21 mouse cellular contexts compared by ENCODE assay signal in genomic region chr9:109114871-109115270, GRCm38 (mm10). TPM values are rescaled to one million over a fixed set of nuclear protein-coding genes. Genes with fewer than 3 reads are reported as not detected.
DNase-seq lines count a peak whose midpoint lies in the region; ATAC-seq and TF ChIP-seq lines count a peak whose summit lies in the region.
"Had no signal": no experiment of that assay in that cellular context is flagged by ENCODE, and none has a peak within 500 bp of the region (broad histone marks: within the 10 kb centered on the region; RNA-seq: fewer than 3 reads in every experiment).

No protein-coding gene starts in this region.

- no peak for TF ChIP-seq EP300 in stomach, postnatal 0 days (optimal IDR thresholded peaks at IDR 0.05)

- H3K36me3 ChIP-seq in heart, embryonic 12.5 days = peaks cover 100% of the 10 kb centered on the region
- H3K36me3 ChIP-seq in stomach, postnatal 0 days (ENCODE audit: control insufficient read depth, insufficient read depth, low read length) = peaks cover 23% of the 10 kb centered on the region

- H3K27me3 ChIP-seq in heart, embryonic 12.5 days (replicated peaks) = no peaks in the 10 kb centered on the region
- no peaks in the 10 kb centered on the region for H3K27me3 ChIP-seq in stomach, postnatal 0 days (ENCODE audit: control insufficient read depth, insufficient read depth, low read length)
- H3K27me3 ChIP-seq: forebrain, embryonic 13.5 days; heart, embryonic 13.5 days; hindbrain, embryonic 13.5 days had no signal

- no peak overlapping the region for H3K4me2 ChIP-seq in heart, embryonic 12.5 days
- H3K4me2 ChIP-seq in stomach, postnatal 0 days (replicated peaks; ENCODE audit: low read depth) = no peak overlapping the region
- H3K4me2 ChIP-seq: forebrain, embryonic 13.5 days; heart, embryonic 13.5 days; hindbrain, embryonic 13.5 days had no signal

- DNase-seq in heart, adult 11 months = peak; percentile 70
- DNase-seq in kidney, postnatal 4 days = peak; percentile 1
- no peak for DNase-seq in kidney, adult 9 months
- DNase-seq in urinary bladder, postnatal 14 days (ENCODE audit: low spot score) = peak; percentile 2
- DNase-seq in urinary bladder, postnatal 36 days (ENCODE audit: low spot score in 2 of 2) = no peak
- DNase-seq in stomach, postnatal 0 days (ENCODE audit: low spot score) = peak; percentile 10
- DNase-seq in embryo, embryonic 9.5 days (ENCODE audit: extremely low spot score) = no peak
- DNase-seq: cerebellum, adult 18-20 months; cerebellum, adult 9-11 months; cerebellum, postnatal 36 days; forebrain, postnatal 0 days; gastrocnemius, postnatal 14 days; heart, postnatal 36 days had no signal

- no peak for ATAC-seq in heart, embryonic 12.5 days (ENCODE audit: insufficient number of reproducible peaks, low FRiP score)
- ATAC-seq in stomach, postnatal 0 days (ENCODE audit: low FRiP score, low TSS enrichment) = no peak
- ATAC-seq: forebrain, embryonic 13.5 days; forebrain, postnatal 0 days had no signal

- no peak overlapping the region for H3K4me3 ChIP-seq in heart, embryonic 12.5 days
- H3K4me3 ChIP-seq in stomach, postnatal 0 days (ENCODE audit: low read depth, low read length) = no peak overlapping the region
- H3K4me3 ChIP-seq: embryonic facial prominence, embryonic 10.5 days; forebrain, embryonic 13.5 days; heart, embryonic 13.5 days; hindbrain, embryonic 13.5 days had no signal

- no peak overlapping the region for H3K9ac ChIP-seq in heart, embryonic 12.5 days
- no peak overlapping the region for H3K9ac ChIP-seq in stomach, postnatal 0 days (ENCODE audit: low read length)
- H3K9ac ChIP-seq: forebrain, embryonic 13.5 days; forebrain, postnatal 0 days; heart, embryonic 13.5 days; hindbrain, embryonic 13.5 days had no signal

- no peaks in the 10 kb centered on the region for H3K9me3 ChIP-seq in heart, embryonic 12.5 days (replicated peaks)
- no peaks in the 10 kb centered on the region for H3K9me3 ChIP-seq in stomach, postnatal 0 days (ENCODE audit: control insufficient read depth, low read length)
- H3K9me3 ChIP-seq: embryonic facial prominence, embryonic 10.5 days; forebrain, embryonic 13.5 days; heart, embryonic 13.5 days; hindbrain, embryonic 13.5 days had no signal

- no peak overlapping the region for H3K27ac ChIP-seq in heart, embryonic 12.5 days (ENCODE audit: poor library complexity, severe bottlenecking)
- H3K27ac ChIP-seq in stomach, postnatal 0 days (replicated peaks) = no peak overlapping the region
- H3K27ac ChIP-seq: embryonic facial prominence, embryonic 10.5 days; forebrain, embryonic 13.5 days; heart, embryonic 13.5 days; hindbrain, embryonic 13.5 days had no signal

- no peaks in the 10 kb centered on the region; the same call in 1 of the 2 replicates for H3K4me1 ChIP-seq in heart, embryonic 12.5 days (replicated peaks)
- H3K4me1 ChIP-seq in stomach, postnatal 0 days (replicated peaks; ENCODE audit: control insufficient read depth, insufficient read depth) = no peaks in the 10 kb centered on the region
- H3K4me1 ChIP-seq: embryonic facial prominence, embryonic 10.5 days; forebrain, embryonic 13.5 days; hindbrain, embryonic 13.5 days had no signal

- TF ChIP-seq CTCF in stomach, postnatal 0 days (IDR thresholded peaks at IDR 0.05; ENCODE audit: low read depth) = no peak

- WGBS in heart, embryonic 12.5 days = 85% methylated on average over 7 of the region's 7 CpGs
- 88% methylated on average over 7 of the region's 7 CpGs for WGBS in stomach, postnatal 0 days

RNA-seq across cellular contexts. Expression of gene Plxnb1, which starts 19.7 kb away (rescaled TPM):
- polyA plus RNA-seq in heart, embryonic 12.5 days (2016; fragmentation: Nextera tagmentation; extraction: Ambion mirVana) = 11.1 and 11.7 TPM in 2 replicates
- 3.0 and 3.7 TPM in 2 replicates for polyA plus RNA-seq in stomach, postnatal 0 days (2015; fragmentation: Nextera tagmentation; extraction: Ambion mirVana)

RNA-seq across cellular contexts. Expression of gene Tma7, which starts 32.5 kb away (rescaled TPM):
- polyA plus RNA-seq in heart, embryonic 12.5 days (2016; fragmentation: Nextera tagmentation; extraction: Ambion mirVana) = 715 and 742 TPM in 2 replicates
- polyA plus RNA-seq in stomach, postnatal 0 days (2015; fragmentation: Nextera tagmentation; extraction: Ambion mirVana) = 416 and 424 TPM in 2 replicates

RNA-seq across cellular contexts. Expression of gene Ccdc51, which starts 32.6 kb away (rescaled TPM):
- polyA plus RNA-seq in heart, embryonic 12.5 days (2016; fragmentation: Nextera tagmentation; extraction: Ambion mirVana) = 14.6 and 16.3 TPM in 2 replicates
- polyA plus RNA-seq in stomach, postnatal 0 days (2015; fragmentation: Nextera tagmentation; extraction: Ambion mirVana) = 8.9 and 9.9 TPM in 2 replicates

RNA-seq across cellular contexts. Expression of gene Atrip, which starts 40.9 kb away (rescaled TPM):
- polyA plus RNA-seq in heart, embryonic 12.5 days (2016; fragmentation: Nextera tagmentation; extraction: Ambion mirVana) = 17.9 and 19.6 TPM in 2 replicates
- polyA plus RNA-seq in stomach, postnatal 0 days (2015; fragmentation: Nextera tagmentation; extraction: Ambion mirVana) = 10.8 and 11.3 TPM in 2 replicates

RNA-seq across cellular contexts. Expression of gene Fbxw21, which starts 47.0 kb away (rescaled TPM):
- not detected in 2 replicates for polyA plus RNA-seq in heart, embryonic 12.5 days (2016; fragmentation: Nextera tagmentation; extraction: Ambion mirVana)
- not detected in 2 replicates for polyA plus RNA-seq in stomach, postnatal 0 days (2015; fragmentation: Nextera tagmentation; extraction: Ambion mirVana)
- polyA plus RNA-seq: embryonic facial prominence, embryonic 10.5 days; embryonic facial prominence, embryonic 14.5 days; forebrain, embryonic 13.5 days; forebrain, postnatal 0 days; gonadal fat pad, adult 2 months; heart, embryonic 13.5 days; heart, postnatal 0 days; hindbrain, embryonic 13.5 days had no signal

Comparison
In these comparisons a context has a peak if more than half of its experiments do, and no peak if none do; other contexts are left out.
1. DNase-seq: peak in heart, adult 11 months (single experiment), kidney, postnatal 4 days (2 of 2), urinary bladder, postnatal 14 days (single experiment) and stomach, postnatal 0 days (single experiment); none in kidney, adult 9 months (single experiment), urinary bladder, postnatal 36 days (0 of 2) and embryo, embryonic 9.5 days (single experiment).